Mouse (Mus musculus): Measurements from ENCODE around the gene Tlx3.

The Tlx3 gene

DNA sequence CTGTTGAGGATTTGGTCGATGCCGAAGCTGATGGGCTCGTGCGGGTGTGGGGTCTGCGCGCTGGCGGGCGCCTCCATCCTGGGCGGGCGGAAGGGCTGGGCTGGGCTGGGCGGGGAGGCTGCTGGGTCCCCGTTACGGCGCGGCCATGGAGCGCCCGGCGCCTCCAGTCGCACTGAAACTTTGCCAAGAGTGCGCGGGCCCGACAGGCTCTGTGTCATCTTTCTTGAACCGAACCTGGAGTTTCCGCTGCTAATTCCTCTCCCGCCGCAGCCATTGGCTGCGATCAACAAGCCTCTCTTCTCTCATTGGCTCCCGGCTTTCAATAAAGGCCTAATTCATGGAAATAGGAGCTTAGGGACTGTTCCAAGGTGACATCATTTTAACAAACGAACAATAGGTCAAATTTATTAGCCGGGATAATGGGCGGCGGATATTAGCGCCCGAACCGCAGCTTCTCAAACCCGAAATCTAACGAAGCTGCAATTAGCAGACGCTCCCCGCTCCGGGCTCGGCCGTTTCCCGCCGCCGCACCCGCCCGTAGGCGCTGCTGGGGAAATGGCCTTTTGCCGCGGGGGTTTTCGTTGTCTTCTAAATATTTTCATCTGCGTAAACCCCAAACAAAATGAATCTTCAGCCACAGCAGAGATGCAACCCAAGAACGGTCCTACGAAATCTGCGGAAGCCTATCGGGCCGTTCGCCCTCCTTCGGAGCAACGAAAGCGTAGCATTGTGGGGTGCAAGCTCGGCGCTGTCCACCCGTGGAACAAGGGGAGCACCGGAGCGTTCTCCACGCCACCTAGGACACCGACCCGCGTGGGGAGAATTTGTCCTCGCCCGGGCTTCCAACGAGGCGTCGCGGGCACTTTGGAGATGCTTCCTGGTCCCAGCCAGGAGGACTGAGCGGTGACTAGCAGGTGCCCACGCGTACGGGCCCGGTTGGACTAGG is at the start of gene Tlx3:
Gene Tlx3 (minus strand): TSS at position 207 of the 946 bp plus-strand sequence.
- DNase-seq: no peak

DNA sequence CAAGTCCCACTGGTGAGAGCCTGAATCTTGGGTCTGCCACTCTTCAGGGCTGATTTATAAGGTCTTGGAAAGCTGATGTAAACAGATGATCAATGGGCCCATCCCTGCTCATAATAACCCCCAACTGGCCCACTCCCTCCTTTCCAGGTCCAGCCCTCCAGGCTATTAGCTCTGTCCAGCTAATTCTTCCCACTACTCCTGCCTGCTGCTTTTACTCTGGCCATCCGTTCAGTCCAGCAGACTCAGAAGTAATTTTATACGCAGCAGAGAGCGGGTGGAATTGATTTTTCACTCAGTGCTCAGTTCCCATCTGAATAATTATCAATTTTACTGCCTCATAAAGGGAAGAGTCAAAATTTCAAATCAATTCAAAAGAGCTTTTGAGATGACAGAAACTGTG is 36.9 kb upstream of the Tlx3 start:
- DNase-seq: no peak

DNA sequence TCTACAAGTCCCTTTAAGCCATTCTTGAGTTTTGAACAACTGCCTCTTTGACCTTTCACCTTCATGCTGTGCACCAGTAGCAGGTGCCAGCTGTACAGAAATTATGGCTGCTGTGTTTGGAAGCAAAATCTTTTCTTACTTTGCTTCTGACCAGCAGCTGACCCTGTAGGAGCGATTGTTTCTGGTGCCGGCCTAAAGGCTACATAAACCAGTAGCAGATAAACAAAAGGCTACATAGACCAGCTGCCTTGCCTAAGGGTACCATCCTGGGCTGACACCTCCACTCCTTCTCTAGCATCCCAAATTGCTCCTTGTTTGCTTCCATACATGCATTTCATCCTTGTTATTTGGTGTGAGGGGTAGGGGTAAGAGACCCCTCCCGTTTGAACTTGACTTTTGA is 30.7 kb upstream of the Tlx3 start:
- DNase-seq: no peak

DNA sequence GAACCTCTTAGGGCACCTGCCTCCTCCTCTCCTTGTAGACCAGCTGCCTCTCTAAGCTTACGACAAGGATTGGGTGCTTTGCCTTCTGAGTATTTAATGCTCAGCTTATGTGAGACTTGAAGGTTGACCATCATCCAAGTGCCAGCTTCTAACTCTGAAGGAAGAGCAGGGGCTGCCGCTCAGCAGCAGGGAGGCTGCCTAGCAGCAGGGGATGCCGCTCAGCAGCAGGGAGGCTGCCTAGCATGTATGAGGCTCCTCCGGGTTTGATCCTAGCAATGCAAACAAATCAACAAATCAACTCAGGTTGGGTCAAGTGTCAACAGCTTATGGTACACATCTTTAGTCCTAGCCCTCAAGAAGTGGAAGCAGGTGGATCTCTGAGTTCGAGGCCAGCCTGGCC is 28.7 kb upstream of the Tlx3 start:
- DNase-seq: no peak

DNA sequence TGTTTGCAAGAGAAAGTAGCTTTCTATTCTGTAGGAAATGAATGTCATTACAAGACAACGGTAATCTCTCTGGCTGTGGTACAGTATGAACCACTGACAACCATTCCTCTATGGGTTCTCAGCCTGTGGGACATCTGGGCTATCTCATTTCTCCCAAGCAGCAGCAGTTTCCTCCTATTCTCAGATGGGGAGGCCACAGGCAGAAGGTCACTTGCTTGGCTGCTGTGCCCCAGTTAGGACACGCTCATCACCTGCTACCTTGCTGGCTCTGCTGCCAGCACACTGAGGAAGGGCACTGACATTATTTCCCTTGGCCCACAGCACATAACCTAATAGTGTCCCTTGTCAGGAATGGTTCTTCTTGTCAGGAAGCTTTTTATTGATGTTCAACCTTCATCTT is 24.8 kb upstream of the Tlx3 start:
- no peak for DNase-seq

DNA sequence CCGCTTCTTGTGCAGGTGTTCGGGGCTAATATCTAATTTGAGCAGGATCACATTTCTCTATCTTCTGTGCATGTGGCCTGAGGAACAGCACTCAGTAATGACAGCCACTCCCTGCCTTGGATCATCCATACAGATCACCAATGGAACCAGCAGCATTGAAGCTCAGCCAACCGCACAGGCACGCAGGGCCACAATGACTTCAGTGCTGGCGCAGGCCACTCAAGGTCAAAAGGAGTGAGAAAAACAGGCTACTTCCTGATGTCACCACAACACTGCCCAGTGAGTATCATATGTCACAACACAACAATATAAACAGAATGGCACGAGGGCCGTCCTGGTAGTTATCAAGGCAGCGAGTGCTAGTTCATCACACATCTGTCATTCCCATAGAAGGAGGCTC is 23.1 kb upstream of the Tlx3 start:
- DNase-seq: no peak

DNA sequence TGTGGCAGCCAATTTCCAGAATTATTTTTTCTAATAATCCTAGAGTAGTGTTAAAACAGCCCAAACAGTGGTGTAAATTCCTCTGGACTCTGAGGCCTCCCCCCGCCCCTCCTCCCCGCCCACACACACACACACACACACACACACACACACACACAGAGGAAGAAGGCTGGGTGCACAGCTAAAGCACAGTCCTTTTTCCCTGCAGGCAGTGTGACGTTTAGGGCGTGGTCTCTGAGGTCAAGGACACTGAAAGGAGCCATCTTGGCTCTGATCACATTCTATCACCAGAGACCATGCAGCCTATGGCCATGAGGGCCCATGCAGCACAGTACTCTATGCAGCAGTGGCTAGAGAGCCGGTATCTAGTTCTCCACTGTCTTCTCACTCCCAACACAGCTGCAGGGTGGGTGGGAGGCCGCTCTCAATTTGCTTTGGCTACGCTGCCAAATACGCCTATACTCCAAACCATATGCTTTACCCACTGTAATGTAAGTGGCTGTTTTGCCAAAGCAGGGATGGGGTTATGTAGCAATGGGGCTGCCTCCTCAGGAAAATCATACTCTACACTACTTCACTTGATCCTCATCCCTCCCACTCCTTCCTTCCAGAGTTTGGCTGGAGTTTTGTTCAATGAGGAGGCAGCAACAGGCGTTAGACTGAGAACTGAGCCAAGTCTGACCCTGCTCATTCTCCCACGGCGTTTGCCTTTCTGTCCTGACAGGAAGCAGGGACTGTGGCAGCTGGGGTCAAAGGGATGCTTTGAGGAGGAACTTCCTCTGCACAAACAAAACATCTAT is 18.4 kb upstream of the Tlx3 start:
- DNase-seq: no peak

DNA sequence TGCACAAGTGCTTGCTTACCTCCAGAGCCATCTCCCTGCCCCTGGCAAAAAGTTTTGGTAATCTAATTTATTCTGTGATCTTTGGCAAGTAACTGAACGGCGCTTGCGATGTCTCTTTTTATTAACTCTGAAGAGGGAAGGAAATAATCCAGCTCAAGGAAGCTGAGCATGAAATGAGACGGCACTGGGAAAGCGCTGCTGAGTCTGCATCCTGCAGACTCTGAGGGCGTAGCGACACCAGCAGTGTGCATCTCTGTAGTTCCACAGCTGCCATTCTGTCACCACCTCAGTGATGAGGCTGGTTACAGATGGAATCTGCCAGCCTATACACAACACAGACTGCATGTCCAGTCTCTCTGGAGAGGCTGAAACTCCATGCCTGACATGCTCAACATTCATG is 17.4 kb upstream of the Tlx3 start:
- no peak for DNase-seq

DNA sequence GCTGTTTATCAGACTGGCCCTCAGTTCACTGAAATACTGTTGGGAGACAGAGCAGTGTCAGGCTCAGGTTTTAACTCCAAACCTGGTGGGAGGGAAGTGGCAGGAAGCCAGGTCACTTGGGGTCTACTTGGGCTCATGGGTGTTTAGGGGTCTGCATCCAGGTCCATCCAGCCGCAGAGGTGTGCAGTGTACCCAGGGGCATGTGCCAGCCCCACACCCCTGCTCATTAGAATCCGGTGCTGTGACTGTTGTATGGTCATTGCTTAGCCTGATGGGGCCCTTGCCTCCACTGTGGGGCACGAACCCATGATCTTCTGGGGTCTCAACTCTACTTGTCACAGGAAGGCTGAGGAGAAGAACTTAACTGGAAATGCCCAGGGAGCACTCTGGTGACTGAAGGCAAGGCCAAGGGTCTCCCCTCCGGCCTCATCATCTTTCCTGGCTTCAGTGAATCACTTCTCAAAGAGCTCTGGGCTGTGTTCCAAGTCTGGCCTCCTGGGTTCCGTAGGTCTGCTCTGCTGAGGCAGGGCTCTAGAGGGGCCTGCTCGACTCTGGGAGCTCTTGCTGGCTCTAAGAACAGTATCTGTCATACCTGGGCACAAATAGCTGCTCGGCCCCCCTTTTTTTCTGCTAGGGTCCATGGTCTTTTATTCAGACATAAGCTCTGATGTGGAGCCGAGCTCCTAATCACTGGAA is 14.1 kb upstream of the Tlx3 start:
- no peak for DNase-seq

DNA sequence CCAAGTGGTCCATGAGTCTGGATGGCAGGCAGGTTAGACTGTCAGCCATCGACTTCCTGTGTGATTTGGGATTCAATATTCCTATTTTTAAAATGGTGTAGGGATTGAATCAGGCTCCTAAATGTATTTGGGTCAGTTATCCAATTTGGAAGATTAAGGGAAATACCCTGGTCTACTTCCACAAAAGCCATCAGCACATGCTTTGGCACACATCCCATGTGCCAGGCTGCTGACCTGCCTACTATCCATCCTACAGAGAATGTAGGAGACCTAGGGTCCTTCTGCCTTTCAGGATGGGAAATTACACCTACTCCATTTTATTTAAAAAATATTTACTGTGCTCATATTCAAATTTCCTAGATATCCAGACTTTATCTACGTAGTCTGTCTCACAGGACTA is 4.0 kb upstream of the Tlx3 start:
- peak in 1 of 2 experiments; percentile 1 for DNase-seq

DNA sequence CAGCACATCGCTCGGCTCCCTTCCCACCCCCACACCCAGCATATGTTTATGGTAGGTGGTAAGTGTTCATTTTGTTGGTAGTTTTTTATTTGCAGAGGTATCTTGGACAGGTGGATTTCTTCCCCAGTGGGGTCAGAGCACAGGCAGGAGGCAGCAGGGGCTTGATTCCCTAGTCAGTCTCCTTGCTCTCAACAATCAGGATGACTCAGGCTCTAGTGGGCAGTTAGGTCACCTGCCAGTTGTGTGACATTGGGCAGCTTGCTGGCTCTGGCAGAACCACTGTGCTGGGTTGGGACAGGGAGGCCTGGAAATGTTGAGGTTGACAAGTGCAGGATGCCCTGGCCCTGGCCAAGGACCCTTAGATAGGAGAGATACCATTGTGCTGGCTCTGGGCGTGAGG is 1.6 kb upstream of the Tlx3 start:
- no peak for DNase-seq

DNA sequence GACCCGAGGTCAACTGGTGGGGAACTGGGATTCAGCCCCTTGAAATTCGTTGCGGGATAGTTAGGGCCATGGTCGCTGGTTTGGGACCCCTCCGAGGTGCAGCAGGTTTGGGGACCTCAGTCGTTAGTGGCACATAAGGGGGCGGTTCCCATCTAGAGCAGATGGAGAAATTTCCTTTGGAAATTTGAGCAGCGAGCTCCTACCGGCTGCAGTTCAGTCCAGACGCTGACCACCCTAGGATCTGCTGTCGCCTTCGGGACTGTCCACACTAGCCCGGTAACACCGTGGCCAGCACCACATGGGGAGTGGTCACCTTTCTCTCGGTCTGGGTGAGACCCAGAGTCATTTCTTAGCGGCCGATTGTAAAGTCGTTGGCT is 928 bp upstream of the Tlx3 start:
- no peak for DNase-seq

DNA sequence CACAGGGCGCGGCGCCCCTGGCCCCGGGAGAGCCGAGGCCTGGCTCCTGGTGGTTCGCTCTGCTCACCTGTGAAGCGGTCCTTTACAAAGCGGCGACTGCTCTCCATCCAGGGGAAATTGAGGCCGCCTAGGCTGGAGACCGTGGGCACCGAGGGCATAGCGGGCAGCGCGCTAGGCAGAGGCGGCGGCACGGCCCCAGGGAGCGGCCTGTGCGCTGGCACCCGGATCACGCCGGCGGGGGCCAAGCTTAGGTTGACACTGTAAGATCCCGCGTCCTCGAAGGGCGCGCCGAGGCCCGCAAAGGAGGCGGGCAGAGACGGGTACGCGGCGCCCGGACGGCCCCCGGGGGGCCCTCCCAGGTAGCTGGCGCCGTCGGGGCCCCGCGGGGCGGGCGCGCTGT is 417 bp downstream of the Tlx3 start:
- no peak for DNase-seq

DNA sequence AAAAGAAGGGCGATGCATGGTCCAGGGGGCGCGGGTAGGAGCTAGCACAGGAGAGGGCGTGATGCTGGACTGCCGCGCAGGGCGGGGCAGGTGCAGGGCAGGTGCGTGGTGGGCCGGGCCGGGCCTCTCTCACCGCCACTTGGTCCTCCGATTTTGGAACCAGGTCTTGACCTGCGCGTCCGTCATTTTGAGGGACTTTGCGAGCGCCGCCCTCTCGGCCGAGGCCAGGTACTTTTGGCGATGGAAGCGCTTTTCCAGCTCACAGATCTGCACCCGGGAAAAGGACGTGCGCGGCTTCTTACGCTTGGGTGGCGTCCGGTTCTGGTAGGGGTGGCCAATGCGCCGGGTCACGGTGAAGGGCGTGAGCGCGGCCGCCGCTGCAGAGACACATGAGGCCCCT is 1.1 kb downstream of the Tlx3 start:
- no peak for DNase-seq

DNA sequence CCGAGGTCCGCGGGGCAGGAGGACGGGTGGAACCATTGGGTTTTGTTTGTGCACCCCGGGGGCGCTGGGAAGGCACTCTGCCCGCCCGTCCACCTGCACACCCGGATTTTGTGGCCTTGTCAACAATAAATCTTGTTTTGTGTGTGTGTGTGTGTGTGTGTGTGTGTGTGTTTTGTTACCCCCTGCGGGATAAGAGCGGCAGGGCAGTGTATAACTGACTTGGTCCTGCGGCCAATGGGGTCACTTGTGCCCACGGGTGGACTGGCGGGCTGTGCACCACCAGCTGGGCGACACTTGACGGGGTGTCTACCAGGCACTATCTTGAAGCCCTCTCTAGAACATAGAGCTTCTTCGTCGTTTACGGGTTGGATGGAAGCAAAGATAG is 1.8 kb downstream of the Tlx3 start:
- no peak for DNase-seq

DNA sequence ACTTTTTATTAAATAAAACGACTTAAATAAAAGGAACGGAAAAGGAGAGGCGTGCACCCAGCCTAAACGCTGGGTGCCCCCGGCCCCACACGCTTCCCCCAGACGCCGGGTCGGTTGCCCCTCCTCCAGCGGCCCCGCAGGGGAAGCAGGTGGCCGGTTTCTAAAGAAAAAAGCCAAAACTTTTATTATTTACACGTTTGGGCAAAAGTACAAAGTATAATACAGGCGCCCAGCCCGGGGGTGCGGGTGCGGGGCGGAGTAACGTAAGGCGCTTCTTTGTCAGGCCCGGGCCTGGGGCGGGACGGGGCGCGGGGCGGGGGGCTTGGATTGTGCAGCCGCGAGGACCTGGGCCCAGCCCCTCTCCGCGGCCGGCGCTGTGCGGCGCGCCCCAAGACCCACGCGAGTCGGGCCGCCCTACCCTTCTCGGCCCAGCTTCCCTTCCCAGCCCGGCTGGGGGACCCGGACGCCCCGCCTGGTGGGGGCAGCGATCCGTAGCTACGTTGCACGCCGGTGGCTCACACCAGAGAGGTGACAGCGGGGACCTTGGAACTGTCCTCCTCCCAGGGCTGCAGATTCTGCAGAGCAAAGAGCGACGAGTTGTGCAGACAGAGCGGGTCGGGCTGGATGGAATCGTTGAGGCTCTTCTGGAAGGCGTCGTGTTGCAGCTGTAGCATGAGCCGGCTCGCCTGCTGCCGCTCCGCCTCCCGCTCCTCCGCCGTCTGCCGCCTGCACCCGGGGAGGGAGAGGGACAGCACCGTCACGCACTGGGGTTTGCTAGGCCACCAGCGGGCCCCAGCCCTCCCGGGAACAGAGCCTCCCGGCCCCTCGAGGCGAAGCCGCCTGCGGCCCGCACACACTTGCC is 2.4 kb downstream of the Tlx3 start:
- peak in 1 of 2 experiments; percentile 52 for DNase-seq

DNA sequence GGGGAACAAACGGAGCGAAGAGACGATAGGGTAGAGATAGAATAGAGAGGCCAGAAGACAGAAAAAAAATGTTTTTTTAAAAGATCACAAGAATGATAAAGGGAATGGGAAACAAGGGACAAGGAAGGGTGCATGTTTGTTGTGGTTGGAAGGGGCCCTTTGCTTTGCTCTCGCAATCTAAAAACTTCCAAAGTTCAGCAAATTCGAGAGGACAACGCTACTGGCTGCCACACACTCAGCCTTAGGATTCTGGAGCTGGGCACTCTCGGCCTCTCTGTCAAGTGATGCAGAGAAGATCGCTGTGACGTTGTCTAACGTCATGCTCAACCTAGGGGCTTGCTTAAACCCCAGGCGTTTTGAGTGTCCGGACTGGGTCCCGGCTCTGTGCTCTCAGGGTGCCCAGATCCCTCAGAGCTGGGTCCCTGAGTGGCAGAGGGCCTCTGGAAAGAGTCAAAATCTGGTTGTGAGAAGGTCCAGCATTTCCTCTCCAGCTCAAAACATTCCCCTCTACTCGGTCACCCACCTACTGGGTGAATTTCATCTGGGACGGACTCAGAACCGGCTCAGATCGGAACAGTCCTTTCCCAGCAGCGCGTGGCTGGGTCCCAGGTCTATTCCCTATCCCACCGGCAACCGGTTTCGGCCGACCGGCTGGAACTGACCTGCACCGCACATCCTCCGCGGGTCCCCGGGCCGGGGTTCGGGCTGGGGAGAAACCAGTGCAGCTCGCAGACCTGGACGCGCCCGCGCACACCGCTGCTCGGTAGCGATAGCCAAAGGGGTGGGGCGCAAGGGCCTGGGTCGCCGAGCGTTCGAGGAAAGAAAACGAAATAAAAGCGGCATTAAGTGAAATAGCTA is 3.3 kb downstream of the Tlx3 start:
- no peak for DNase-seq

DNA sequence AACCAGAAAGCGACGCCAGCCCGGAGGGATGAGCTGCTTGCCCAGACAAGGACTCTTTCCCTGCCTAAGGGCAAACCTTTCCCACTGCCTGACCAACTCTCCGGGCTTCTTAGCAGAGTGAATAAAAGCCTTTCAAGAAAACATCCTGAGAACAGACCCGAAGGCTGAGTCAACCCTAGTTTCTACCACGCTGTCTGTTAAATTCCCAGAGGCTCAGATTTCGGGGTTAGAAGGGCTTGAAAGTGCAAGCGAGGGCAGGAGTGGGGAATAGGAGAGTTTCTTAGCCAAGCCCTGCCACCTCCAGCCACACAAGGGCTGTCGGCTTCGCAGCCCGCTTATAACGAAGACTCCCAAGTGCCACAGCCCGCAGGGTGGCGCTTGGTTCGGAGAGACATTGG is 4.3 kb downstream of the Tlx3 start:
- no peak for DNase-seq

DNA sequence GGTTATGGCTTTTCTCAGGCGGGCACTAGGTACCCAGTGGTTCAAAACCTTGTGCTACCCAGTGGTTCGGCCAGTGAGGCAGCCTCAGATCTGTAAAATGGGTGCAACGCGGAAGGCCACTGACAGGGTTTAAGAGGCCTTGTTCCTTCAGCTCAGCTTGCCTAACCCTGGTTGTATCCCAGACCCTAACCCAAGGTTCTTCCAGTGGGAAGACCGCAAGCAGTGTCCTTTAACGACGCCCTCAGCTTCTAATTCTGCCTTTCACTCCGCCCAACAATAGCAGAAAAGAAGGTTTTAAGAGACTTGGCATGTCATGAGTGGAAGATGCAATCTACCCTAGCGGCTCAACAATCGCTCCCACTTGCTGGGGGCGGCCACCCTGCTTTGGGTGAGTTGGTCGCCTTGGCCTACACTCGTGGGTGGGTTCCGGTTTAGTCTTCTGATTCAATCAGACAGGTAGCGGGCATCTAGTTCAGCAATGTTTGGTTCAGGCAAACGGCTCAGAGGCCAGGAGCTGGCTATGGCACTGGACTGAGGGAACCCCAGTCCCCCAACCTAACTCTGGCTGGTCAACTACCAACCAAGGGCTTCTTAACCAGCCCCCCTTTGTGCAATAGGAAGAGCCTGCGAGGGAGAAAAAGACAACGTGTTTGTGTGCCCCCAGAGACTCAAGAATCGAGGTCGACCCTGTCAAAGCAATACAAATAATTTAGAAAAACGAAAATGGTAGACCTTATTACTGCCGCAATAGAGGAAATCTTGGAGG is 4.9 kb downstream of the Tlx3 start:
- DNase-seq: no peak

DNA sequence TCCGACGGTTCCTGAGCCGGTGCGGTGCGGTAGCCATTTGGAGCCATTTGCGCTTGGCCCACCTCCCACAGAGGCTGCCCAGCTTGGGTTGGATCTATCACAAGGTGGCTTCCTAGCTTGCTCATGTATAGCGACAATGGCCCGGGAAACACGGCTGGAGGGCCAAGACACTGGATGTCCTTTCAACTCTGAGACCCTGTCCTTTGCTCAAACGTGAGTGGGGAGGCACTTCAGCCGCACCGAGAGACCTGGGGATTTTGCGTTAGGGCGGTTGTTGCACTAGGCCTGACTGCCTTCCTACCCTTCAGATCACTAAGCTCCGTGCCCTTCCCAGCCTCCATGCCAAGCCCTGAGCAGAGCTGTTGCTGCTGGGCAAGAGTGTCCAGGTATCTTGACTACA is 5.7 kb downstream of the Tlx3 start:
- DNase-seq: no peak

DNA sequence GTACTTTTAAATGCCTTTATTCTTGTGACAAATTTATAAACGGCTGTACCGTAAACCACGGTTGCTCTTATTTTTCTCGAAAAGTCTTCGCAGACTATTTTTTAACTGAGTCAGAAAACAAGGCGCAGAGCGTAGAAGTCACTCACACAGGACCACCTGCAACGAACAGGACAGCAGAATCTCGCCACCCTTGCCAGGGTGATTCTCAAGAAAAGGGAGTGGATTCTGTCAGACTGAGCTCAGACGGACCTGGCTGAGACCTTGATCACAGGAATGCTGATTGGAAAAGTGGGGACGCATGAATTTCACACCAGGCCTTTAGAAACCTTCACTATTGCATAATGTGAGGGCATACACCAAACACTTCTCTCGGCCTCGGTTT is 6.3 kb downstream of the Tlx3 start:
- DNase-seq: no peak
